Mouse (Mus musculus) neural tube, embryonic 14.5 days (tissue): Measurements from ENCODE around the gene Twsg1. TPM values are rescaled to one million over a fixed set of nuclear protein-coding genes. Genes with fewer than 3 reads are reported as not detected.

Source experiments
- ATAC-seq: fragments of 200-750 bp; cut with Nextera tagmentation; 2 replicates; pipeline ENCODE4 v1.8.0; 2017; ENCODE audit warnings: low read depth, mild to moderate bottlenecking, moderate TSS enrichment, moderate library complexity
- H3K27ac ChIP-seq: fragments of 300-500 bp; sonication (generic); 2 replicates; pipeline ENCODE4 v1.5.1; 2014; ENCODE audit warnings: low read depth, mild to moderate bottlenecking, control low read depth, low read length, moderate library complexity, mixed read lengths
- H3K27me3 ChIP-seq: fragments of 300-500 bp; sonication (generic); 2 replicates; pipeline ENCODE4 v1.6.1; 2014; ENCODE audit warnings: low read length; ENCODE audit not compliant: control insufficient read depth, insufficient read depth
- H3K36me3 ChIP-seq: fragments of 300-500 bp; sonication (generic); 2 replicates; pipeline ENCODE4 v1.6.1; 2014; ENCODE audit warnings: low read length, mixed read lengths; ENCODE audit not compliant: control insufficient read depth, insufficient read depth
- H3K4me1 ChIP-seq: fragments of 300-500 bp; sonication (generic); 2 replicates; pipeline ENCODE4 v1.6.1; 2014; ENCODE audit warnings: low read length; ENCODE audit not compliant: control insufficient read depth, insufficient read depth
- H3K4me2 ChIP-seq: fragments of 300-500 bp; sonication (generic); 2 replicates; pipeline ENCODE4 v1.6.1; 2014; ENCODE audit warnings: mild to moderate bottlenecking, low read depth, low read length, control low read depth
- H3K4me3 ChIP-seq: fragments of 300-500 bp; sonication (generic); 2 replicates; pipeline ENCODE4 v1.5.1; 2014; ENCODE audit warnings: low read depth, low read length, control low read depth, mixed read lengths
- H3K9ac ChIP-seq: fragments of 300-500 bp; sonication (generic); replicated peaks from 2 replicates; pipeline ENCODE4 v1.6.1; 2014; ENCODE audit warnings: low read depth, mild to moderate bottlenecking, control low read depth, low read length, mixed read lengths
- H3K9me3 ChIP-seq: fragments of 300-500 bp; sonication (generic); 2 replicates; pipeline ENCODE4 v1.6.1; 2016; ENCODE audit warnings: low read length; ENCODE audit not compliant: control insufficient read depth
- WGBS: fragments of 180-500 bp; shearing (Covaris S2); extraction: QIAGEN DNeasy Blood & Tissue Kit; methylation state at CpG from one replicate; pipeline ENCODE4 v1.1.7; 2014; 5-methylcytosine and 5-hydroxymethylcytosine counted together
- polyA plus RNA-seq: library from polyadenylated mRNA; unstranded; fragments of >200 nt; fragmentation: Nextera tagmentation; extraction: Ambion mirVana; gene quantifications from 2 replicates; pipeline ENCODE4 v1.2.1, GENCODE M21; 2014

The Twsg1 gene
- polyA plus RNA-seq, 1 experiment from 2014 or later = 47.8 TPM

GRCm38 (mm10) chr17:65924218-65924617 is 26.8 kb downstream of the Twsg1 start:
- Histone ChIP-seq H3K4me3 (no peak overlapping the region), H3K9me3 (no peaks in the 10 kb centered on the region), H3K27me3 (no peaks in the 10 kb centered on the region), H3K4me1 (no peaks in the 10 kb centered on the region), H3K27ac (no peak overlapping the region), H3K9ac (no peak overlapping the region), H3K4me2 (no peak overlapping the region), H3K36me3 (peaks cover 44% of the 10 kb centered on the region)
- ATAC-seq = no peak
- 83% methylated on average over 5 of the region's 5 CpGs for WGBS

GRCm38 (mm10) chr17:65921975-65922374 is 29.1 kb downstream of the Twsg1 start:
- WGBS = 84% methylated on average over 6 of the region's 6 CpGs
- no peak overlapping the region for H3K4me3 ChIP-seq

GRCm38 (mm10) chr17:65919235-65919634 is 31.8 kb downstream of the Twsg1 start:
- H3K4me3 ChIP-seq = no peak overlapping the region
- H3K4me2 ChIP-seq = no peak overlapping the region
- H3K4me1 ChIP-seq = no peaks in the 10 kb centered on the region
- ATAC-seq = no peak
- H3K9me3 ChIP-seq = no peaks in the 10 kb centered on the region
- H3K36me3 ChIP-seq = peaks cover 16% of the 10 kb centered on the region
- WGBS = 82% methylated on average over 3 of the region's 3 CpGs
- H3K27me3 ChIP-seq = no peaks in the 10 kb centered on the region
- no peak overlapping the region for H3K27ac ChIP-seq
- no peak overlapping the region for H3K9ac ChIP-seq

More at GRCm38 (mm10) chr17:65921975-65922374, 29.1 kb downstream of the Twsg1 start:
- Histone ChIP-seq H3K9ac (no peak overlapping the region), H3K4me2 (no peak overlapping the region), H3K4me1 (no peaks in the 10 kb centered on the region), H3K27me3 (no peaks in the 10 kb centered on the region), H3K27ac (no peak overlapping the region), H3K9me3 (no peaks in the 10 kb centered on the region), H3K36me3 (peaks cover 36% of the 10 kb centered on the region)
- no peak for ATAC-seq

- Histone ChIP-seq H3K27me3 (no peaks in the 10 kb centered on the region), H3K4me1 (no peaks in the 10 kb centered on the region), H3K4me2 (no peak overlapping the region), H3K9ac (no peak overlapping the region), H3K9me3 (no peaks in the 10 kb centered on the region), H3K4me3 (no peak overlapping the region), H3K27ac (peak overlapping the region; percentile 70; the same call in 1 of the 2 replicates), H3K36me3 (no peaks in the 10 kb centered on the region)
- peak; percentile 95 for ATAC-seq
- 8% methylated on average over 8 of the region's 8 CpGs for WGBS
Measured at GRCm38 (mm10) chr17:65916135-65916668, 34.8 kb downstream of the Twsg1 start.

DNA sequence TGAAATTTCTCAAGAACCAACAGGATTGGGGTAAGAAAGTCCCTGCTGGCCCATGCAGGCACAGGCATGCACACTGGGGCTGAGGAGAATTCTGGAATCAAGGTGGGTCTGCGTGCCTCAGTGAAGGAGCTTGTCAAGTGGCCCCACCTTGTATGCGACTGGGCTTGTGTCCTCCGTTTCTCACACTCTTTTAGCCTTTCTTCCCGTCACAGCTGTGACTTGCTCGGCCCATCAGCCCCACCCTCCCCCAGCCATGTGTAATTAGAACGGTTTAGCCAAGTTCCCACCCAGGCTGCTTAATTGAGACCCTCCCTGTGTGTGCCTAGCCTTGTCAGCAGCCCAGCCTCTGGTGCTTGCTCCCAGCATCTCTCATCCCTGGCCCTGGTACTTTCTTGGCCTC is 36.9 kb downstream of the Twsg1 start:
- H3K27me3 ChIP-seq = no peaks in the 10 kb centered on the region
- no peak overlapping the region for H3K4me3 ChIP-seq
- no peak for ATAC-seq
- H3K27ac ChIP-seq = no peak overlapping the region
- no peak overlapping the region for H3K9ac ChIP-seq
- H3K4me1 ChIP-seq = no peaks in the 10 kb centered on the region
- H3K9me3 ChIP-seq = no peaks in the 10 kb centered on the region
- no peaks in the 10 kb centered on the region for H3K36me3 ChIP-seq
- no peak overlapping the region for H3K4me2 ChIP-seq
- WGBS = 38% methylated on average over 6 of the region's 6 CpGs

- WGBS = 97% methylated on average over 2 of the region's 2 CpGs
Measured at GRCm38 (mm10) chr17:65912202-65912601, 38.8 kb downstream of the Twsg1 start.

GRCm38 (mm10) chr17:65911285-65912069 is 39.5 kb downstream of the Twsg1 start:
- no peaks in the 10 kb centered on the region for H3K4me1 ChIP-seq
- H3K9ac ChIP-seq = no peak overlapping the region
- no peak overlapping the region for H3K4me3 ChIP-seq
- no peak for ATAC-seq
- no peaks in the 10 kb centered on the region for H3K27me3 ChIP-seq
- no peaks in the 10 kb centered on the region for H3K9me3 ChIP-seq
- H3K4me2 ChIP-seq = no peak overlapping the region
- WGBS = 77% methylated on average over 15 of the region's 15 CpGs
- no peaks in the 10 kb centered on the region for H3K36me3 ChIP-seq
- H3K27ac ChIP-seq = no peak overlapping the region

More at GRCm38 (mm10) chr17:65912202-65912601, 38.8 kb downstream of the Twsg1 start:
- Histone ChIP-seq H3K9me3 (no peaks in the 10 kb centered on the region), H3K9ac (no peak overlapping the region), H3K4me1 (no peaks in the 10 kb centered on the region), H3K36me3 (no peaks in the 10 kb centered on the region), H3K27me3 (no peaks in the 10 kb centered on the region), H3K27ac (no peak overlapping the region), H3K4me3 (no peak overlapping the region), H3K4me2 (no peak overlapping the region)
- no peak for ATAC-seq

GRCm38 (mm10) chr17:65908270-65908669 is 42.8 kb downstream of the Twsg1 start:
- Histone ChIP-seq H3K27ac (no peak overlapping the region), H3K27me3 (no peaks in the 10 kb centered on the region), H3K9ac (no peak overlapping the region), H3K4me2 (no peak overlapping the region), H3K9me3 (no peaks in the 10 kb centered on the region), H3K4me1 (no peaks in the 10 kb centered on the region), H3K36me3 (no peaks in the 10 kb centered on the region), H3K4me3 (no peak overlapping the region)
- no peak for ATAC-seq

GRCm38 (mm10) chr17:65906895-65907401 is 44.1 kb downstream of the Twsg1 start:
- H3K4me3 ChIP-seq = no peak overlapping the region
- H3K9me3 ChIP-seq = no peaks in the 10 kb centered on the region
- no peaks in the 10 kb centered on the region for H3K27me3 ChIP-seq
- H3K27ac ChIP-seq = no peak overlapping the region
- 0 out of 2 replicates have a peak, but pooled peaks have one; percentile 31 for ATAC-seq
- H3K4me1 ChIP-seq = no peaks in the 10 kb centered on the region
- H3K36me3 ChIP-seq = no peaks in the 10 kb centered on the region
- no peak overlapping the region for H3K4me2 ChIP-seq
- 74% methylated on average over 11 of the region's 11 CpGs for WGBS
- H3K9ac ChIP-seq = no peak overlapping the region
